Mouse (Mus musculus) ES-Bruce4 (cell line): ENCODE measurements at regions not wholly inside any gene's neighbourhood (a gene's known extent, or its start where the extent isn't known, plus 50 kb on each side); places are given as distances from the start of the nearest gene placed in this dataset.

Experiments
- H3K27ac ChIP-seq: 2 replicates; pipeline ENCODE4 v1.5.1; 2012; ENCODE audit warnings: low read length, inconsistent platforms; ENCODE audit not compliant: insufficient read depth
- H3K27me3 ChIP-seq: 2 replicates; pipeline ENCODE4 v1.6.1; 2012; ENCODE audit warnings: mild to moderate bottlenecking, low read length, inconsistent platforms; ENCODE audit not compliant: control insufficient read depth, poor library complexity, insufficient read depth, severe bottlenecking
- H3K36me3 ChIP-seq: 2 replicates; pipeline ENCODE4 v1.6.1; 2012; ENCODE audit warnings: inconsistent platforms, mild to moderate bottlenecking, low read length, moderate library complexity; ENCODE audit not compliant: control insufficient read depth, poor library complexity, insufficient read depth, severe bottlenecking
- H3K4me1 ChIP-seq: one replicate; pipeline ENCODE4 v1.8.1; 2011; ENCODE audit warnings: low read length; ENCODE audit not compliant: control insufficient read depth, insufficient read depth
- H3K4me3 ChIP-seq: 2 replicates; pipeline ENCODE4 v1.5.1; 2011; ENCODE audit warnings: low read depth, mild to moderate bottlenecking, low read length
- H3K9ac ChIP-seq: 2 replicates; pipeline ENCODE4 v1.6.1; 2012; ENCODE audit warnings: low read depth, mild to moderate bottlenecking, inconsistent platforms; ENCODE audit not compliant: poor library complexity, severe bottlenecking
- H3K9me3 ChIP-seq: replicated peaks from 2 replicates; pipeline ENCODE4 v1.6.1; 2012; ENCODE audit warnings: mild to moderate bottlenecking, low read length, inconsistent platforms; ENCODE audit not compliant: control insufficient read depth, poor library complexity, insufficient read depth, severe bottlenecking
- CTCF ChIP-seq: IDR thresholded peaks from one replicate; pipeline ENCODE4 v1.8.1; 2011; ENCODE audit warnings: low read depth, low read length
- EP300 ChIP-seq: IDR thresholded peaks from 2 replicates; pipeline ENCODE4 v1.6.1; 2011; ENCODE audit warnings: low read depth, low read length; ENCODE audit not compliant: insufficient read depth
- POLR2A ChIP-seq: IDR thresholded peaks from one replicate; pipeline ENCODE4 v1.8.1; 2011; ENCODE audit warnings: low read length; ENCODE audit not compliant: insufficient read depth

- H3K9me3 ChIP-seq: no peaks in the 10 kb centered on the region
- no peak overlapping the region for H3K9ac ChIP-seq
- H3K27ac ChIP-seq: no peak overlapping the region
- peaks cover 1% of the 10 kb centered on the region for H3K4me1 ChIP-seq
- H3K36me3 ChIP-seq: no peaks in the 10 kb centered on the region
- H3K4me3 ChIP-seq: no peak overlapping the region
- H3K27me3 ChIP-seq: no peaks in the 10 kb centered on the region
- no peak for TF ChIP-seq POLR2A
- no peak for TF ChIP-seq EP300
- TF ChIP-seq CTCF: no peak
Measured at GRCm38 (mm10) chr9:31999760-32000159, 86.5 kb upstream of the Barx2 start.

GRCm38 (mm10) chr9:32002924-32003323, 89.7 kb upstream of the Barx2 start:
- TF ChIP-seq CTCF: no peak
- TF ChIP-seq POLR2A: no peak
- 0 out of 2 replicates have a peak, but pooled peaks have one; percentile 66 for TF ChIP-seq EP300
- H3K4me1 ChIP-seq: peaks cover 1% of the 10 kb centered on the region
- no peaks in the 10 kb centered on the region for H3K9me3 ChIP-seq
- H3K27me3 ChIP-seq: no peaks in the 10 kb centered on the region
- no peak overlapping the region for H3K4me3 ChIP-seq
- H3K9ac ChIP-seq: no peak overlapping the region
- no peak overlapping the region for H3K27ac ChIP-seq
- no peaks in the 10 kb centered on the region for H3K36me3 ChIP-seq

GRCm38 (mm10) chr9:32003730-32004129, 90.5 kb upstream of the Barx2 start:
- Histone ChIP-seq H3K4me1 (peaks cover 1% of the 10 kb centered on the region), H3K4me3 (no peak overlapping the region), H3K27me3 (no peaks in the 10 kb centered on the region), H3K36me3 (no peaks in the 10 kb centered on the region), H3K9me3 (no peaks in the 10 kb centered on the region), H3K9ac (no peak overlapping the region), H3K27ac (no peak overlapping the region)
- TF ChIP-seq EP300 (no peak), POLR2A (no peak), CTCF (no peak)

- Histone ChIP-seq H3K36me3 (no peaks in the 10 kb centered on the region), H3K4me3 (no peak overlapping the region), H3K9ac (no peak overlapping the region), H3K27ac (no peak overlapping the region), H3K9me3 (no peaks in the 10 kb centered on the region), H3K4me1 (peaks cover 1% of the 10 kb centered on the region), H3K27me3 (no peaks in the 10 kb centered on the region)
- TF ChIP-seq POLR2A (no peak), EP300 (no peak)
Measured at GRCm38 (mm10) chr9:32005348-32005747, 92.1 kb upstream of the Barx2 start.

GRCm38 (mm10) chr9:32006350-32006749, 93.1 kb upstream of the Barx2 start:
- H3K9ac ChIP-seq: no peak overlapping the region
- no peaks in the 10 kb centered on the region for H3K36me3 ChIP-seq
- TF ChIP-seq CTCF (no peak), POLR2A (no peak), EP300 (no peak)
- no peaks in the 10 kb centered on the region for H3K27me3 ChIP-seq
- H3K27ac ChIP-seq: no peak overlapping the region
- H3K4me3 ChIP-seq: no peak overlapping the region
- no peaks in the 10 kb centered on the region for H3K9me3 ChIP-seq
- H3K4me1 ChIP-seq: peaks cover 5% of the 10 kb centered on the region

- Histone ChIP-seq H3K27ac (peak overlapping the region; percentile 65), H3K4me3 (no peak overlapping the region), H3K27me3 (no peaks in the 10 kb centered on the region), H3K4me1 (peaks cover 6% of the 10 kb centered on the region), H3K9ac (peak overlapping the region; percentile 4; the same call in 1 of the 2 replicates), H3K9me3 (no peaks in the 10 kb centered on the region; the same call in 1 of the 2 replicates), H3K36me3 (no peaks in the 10 kb centered on the region)
- peak; percentile 91 for TF ChIP-seq EP300
- TF ChIP-seq CTCF: no peak
Measured at GRCm38 (mm10) chr9:32010953-32011770, 97.9 kb upstream of the Barx2 start.
